Mouse (Mus musculus): ENCODE results near the gene Slc3a2. TPM values are rescaled to one million over a fixed set of nuclear protein-coding genes. Genes with fewer than 3 reads are reported as not detected.
"Not testable (repeated sequence)": the region's sequence is repeated elsewhere in the genome, so short reads cannot be mapped to it uniquely, and the experiment has no call there.

The Slc3a2 gene
- polyA plus RNA-seq, 1 experiment from 2014 or later = 151 TPM

- Histone ChIP-seq H3K36me3 (peaks cover 27% of the 10 kb centered on the region), H3K4me1 (replicated peaks) (peaks cover 38% of the 10 kb centered on the region), H3K9ac (replicated peaks) (peak overlapping the region; percentile 88), H3K9me3 (no peaks in the 10 kb centered on the region), H3K4me2 (replicated peaks) (peak overlapping the region; percentile 67), H3K27ac (no peak overlapping the region), H3K4me3 (replicated peaks) (peak overlapping the region; percentile 71), H3K27me3 (no peaks in the 10 kb centered on the region)
- ATAC-seq = no peak
- WGBS = 57% methylated on average over 4 of the region's 4 CpGs
Measured at GRCm38 (mm10) chr19:8725081-8725613, 2.0 kb upstream of the Slc3a2 start.

- peaks cover 27% of the 10 kb centered on the region for H3K36me3 ChIP-seq
- H3K27me3 ChIP-seq = no peaks in the 10 kb centered on the region
- H3K4me1 ChIP-seq (replicated peaks) = peaks cover 38% of the 10 kb centered on the region
- H3K4me3 ChIP-seq (replicated peaks) = peak overlapping the region; percentile 71
- peak overlapping the region; percentile 88 for H3K9ac ChIP-seq (replicated peaks)
- H3K4me2 ChIP-seq (replicated peaks) = peak overlapping the region; percentile 67
- ATAC-seq = no peak
- H3K9me3 ChIP-seq = no peaks in the 10 kb centered on the region
- 0 out of 2 replicates have a peak overlapping the region, but pooled peaks have one; percentile 22 for H3K27ac ChIP-seq
- WGBS = 0% methylated on average over 2 of the region's 2 CpGs
Measured at GRCm38 (mm10) chr19:8724392-8724791, 1.2 kb upstream of the Slc3a2 start.

- H3K27me3 ChIP-seq = no peaks in the 10 kb centered on the region
- peak overlapping the region; percentile 77 for H3K27ac ChIP-seq
- ATAC-seq = no peak
- WGBS = under 1% methylated on average over 20 of the region's 20 CpGs
- H3K9me3 ChIP-seq = no peaks in the 10 kb centered on the region
- peak overlapping the region; percentile 88 for H3K9ac ChIP-seq (replicated peaks)
- H3K36me3 ChIP-seq = peaks cover 27% of the 10 kb centered on the region
- H3K4me2 ChIP-seq (replicated peaks) = peak overlapping the region; percentile 67
- H3K4me1 ChIP-seq (replicated peaks) = peaks cover 38% of the 10 kb centered on the region
- peak overlapping the region; percentile 71 for H3K4me3 ChIP-seq (replicated peaks)
Measured at GRCm38 (mm10) chr19:8723574-8724346, 591 bp upstream of the Slc3a2 start.

GRCm38 (mm10) chr19:8722559-8722906, 636 bp downstream of the Slc3a2 start:
- H3K36me3 ChIP-seq = peaks cover 27% of the 10 kb centered on the region
- ATAC-seq = peak; percentile 12
- peak overlapping the region; percentile 91 for H3K27ac ChIP-seq
- 4% methylated on average over 5 of the region's 5 CpGs for WGBS
- H3K9me3 ChIP-seq = no peaks in the 10 kb centered on the region
- H3K4me3 ChIP-seq (replicated peaks) = peak overlapping the region; percentile 71
- peak overlapping the region; percentile 77 for H3K9ac ChIP-seq (replicated peaks)
- H3K4me1 ChIP-seq (replicated peaks) = peaks cover 38% of the 10 kb centered on the region
- H3K4me2 ChIP-seq (replicated peaks) = peak overlapping the region; percentile 65
- no peaks in the 10 kb centered on the region for H3K27me3 ChIP-seq

GRCm38 (mm10) chr19:8722021-8722420, 1.1 kb downstream of the Slc3a2 start:
- no peaks in the 10 kb centered on the region for H3K27me3 ChIP-seq
- peak overlapping the region; percentile 65 for H3K4me2 ChIP-seq (replicated peaks)
- H3K27ac ChIP-seq = peak overlapping the region; percentile 35; the same call in 1 of the 2 replicates
- H3K4me3 ChIP-seq (replicated peaks) = peak overlapping the region; percentile 71
- WGBS = 66% methylated on average over 4 of the region's 4 CpGs
- H3K4me1 ChIP-seq (replicated peaks) = peaks cover 38% of the 10 kb centered on the region
- H3K9ac ChIP-seq (replicated peaks) = peak overlapping the region; percentile 77
- H3K9me3 ChIP-seq = no peaks in the 10 kb centered on the region
- peaks cover 26% of the 10 kb centered on the region for H3K36me3 ChIP-seq
- no peak for ATAC-seq

GRCm38 (mm10) chr19:8721378-8721777, 1.8 kb downstream of the Slc3a2 start:
- Histone ChIP-seq H3K4me3 (replicated peaks) (peak overlapping the region; percentile 71; the same call in 1 of the 2 replicates), H3K9ac (replicated peaks) (no peak overlapping the region; the same call in 1 of the 2 replicates), H3K4me1 (replicated peaks) (peaks cover 38% of the 10 kb centered on the region), H3K36me3 (peaks cover 20% of the 10 kb centered on the region), H3K4me2 (replicated peaks) (peak overlapping the region; percentile 65; the same call in 1 of the 2 replicates), H3K27me3 (no peaks in the 10 kb centered on the region), H3K9me3 (no peaks in the 10 kb centered on the region), H3K27ac (no peak overlapping the region)
- no peak for ATAC-seq
- 84% methylated on average over 1 of the region's 1 CpGs for WGBS

GRCm38 (mm10) chr19:8719037-8719436, 4.1 kb downstream of the Slc3a2 start:
- not testable (repeated sequence) for ATAC-seq; H3K27me3 ChIP-seq; H3K27ac ChIP-seq; H3K4me2 ChIP-seq (replicated peaks); H3K9me3 ChIP-seq; H3K36me3 ChIP-seq; H3K4me3 ChIP-seq (replicated peaks); H3K9ac ChIP-seq (replicated peaks)
- peaks cover 22% of the 10 kb centered on the region for H3K4me1 ChIP-seq (replicated peaks)

- no peak overlapping the region for H3K4me3 ChIP-seq (replicated peaks)
Measured at GRCm38 (mm10) chr19:8718357-8718756, 4.8 kb downstream of the Slc3a2 start.

GRCm38 (mm10) chr19:8716767-8717475, 6.2 kb downstream of the Slc3a2 start:
- WGBS = 69% methylated on average over 8 of the region's 10 CpGs
- Histone ChIP-seq H3K4me3 (replicated peaks) (no peak overlapping the region), H3K27me3 (no peaks in the 10 kb centered on the region), H3K36me3 (no peaks in the 10 kb centered on the region), H3K27ac (no peak overlapping the region), H3K9me3 (no peaks in the 10 kb centered on the region), H3K9ac (replicated peaks) (no peak overlapping the region), H3K4me1 (replicated peaks) (peaks cover 24% of the 10 kb centered on the region), H3K4me2 (replicated peaks) (no peak overlapping the region)
- no peak for ATAC-seq

More at GRCm38 (mm10) chr19:8718357-8718756, 4.8 kb downstream of the Slc3a2 start:
- H3K27me3 ChIP-seq = no peaks in the 10 kb centered on the region
- H3K4me2 ChIP-seq (replicated peaks) = no peak overlapping the region
- 72% methylated on average over 3 of the region's 3 CpGs for WGBS
- H3K27ac ChIP-seq = no peak overlapping the region
- no peaks in the 10 kb centered on the region for H3K9me3 ChIP-seq
- H3K36me3 ChIP-seq = no peaks in the 10 kb centered on the region
- no peak for ATAC-seq
- no peak overlapping the region for H3K9ac ChIP-seq (replicated peaks)
- peaks cover 22% of the 10 kb centered on the region for H3K4me1 ChIP-seq (replicated peaks)

GRCm38 (mm10) chr19:8715868-8716766, 7.1 kb downstream of the Slc3a2 start:
- Histone ChIP-seq H3K27ac (no peak overlapping the region), H3K27me3 (no peaks in the 10 kb centered on the region), H3K36me3 (peaks cover 5% of the 10 kb centered on the region), H3K9me3 (no peaks in the 10 kb centered on the region), H3K4me1 (replicated peaks) (peaks cover 24% of the 10 kb centered on the region), H3K4me2 (replicated peaks) (no peak overlapping the region), H3K4me3 (replicated peaks) (no peak overlapping the region), H3K9ac (replicated peaks) (no peak overlapping the region)
- WGBS = 65% methylated on average over 10 of the region's 10 CpGs
- ATAC-seq = no peak

GRCm38 (mm10) chr19:8714653-8715481, 8.3 kb downstream of the Slc3a2 start:
- Histone ChIP-seq H3K27me3 (no peaks in the 10 kb centered on the region), H3K4me1 (replicated peaks) (peaks cover 33% of the 10 kb centered on the region), H3K4me3 (replicated peaks) (no peak overlapping the region), H3K9ac (replicated peaks) (no peak overlapping the region), H3K27ac (no peak overlapping the region), H3K36me3 (peaks cover 17% of the 10 kb centered on the region), H3K9me3 (no peaks in the 10 kb centered on the region), H3K4me2 (replicated peaks) (no peak overlapping the region)
- ATAC-seq = no peak
- WGBS = 72% methylated on average over 10 of the region's 10 CpGs
